Mouse (Mus musculus): ENCODE data around the gene Mbtd1. TPM values are rescaled to one million over a fixed set of nuclear protein-coding genes. Genes with fewer than 3 reads are reported as not detected.

The Mbtd1 gene
- 100 to 1,000 TPM in 24 of 26 experiments, 10 to 100 TPM in 2; 90.2 to 408 (median 148) TPM for total RNA-seq (2018; cell fraction: chromatin; rRNA removed)
- 10 to 100 TPM in 22 of 26 experiments, 1 to 10 TPM in 4; 6.9 to 29.4 (median 15.7) TPM for total RNA-seq (2018; cell fraction: cytosol; rRNA removed)
- total RNA-seq (2018; cell fraction: nucleus; rRNA removed) = 100 to 1,000 TPM in 9 of 26 experiments, 10 to 100 TPM in 17; 38.2 to 227 (median 82.7) TPM
- 7.7 to 19.3 TPM (median 16.1 TPM) in 3 replicates for polyA plus RNA-seq (2018)

DNA sequence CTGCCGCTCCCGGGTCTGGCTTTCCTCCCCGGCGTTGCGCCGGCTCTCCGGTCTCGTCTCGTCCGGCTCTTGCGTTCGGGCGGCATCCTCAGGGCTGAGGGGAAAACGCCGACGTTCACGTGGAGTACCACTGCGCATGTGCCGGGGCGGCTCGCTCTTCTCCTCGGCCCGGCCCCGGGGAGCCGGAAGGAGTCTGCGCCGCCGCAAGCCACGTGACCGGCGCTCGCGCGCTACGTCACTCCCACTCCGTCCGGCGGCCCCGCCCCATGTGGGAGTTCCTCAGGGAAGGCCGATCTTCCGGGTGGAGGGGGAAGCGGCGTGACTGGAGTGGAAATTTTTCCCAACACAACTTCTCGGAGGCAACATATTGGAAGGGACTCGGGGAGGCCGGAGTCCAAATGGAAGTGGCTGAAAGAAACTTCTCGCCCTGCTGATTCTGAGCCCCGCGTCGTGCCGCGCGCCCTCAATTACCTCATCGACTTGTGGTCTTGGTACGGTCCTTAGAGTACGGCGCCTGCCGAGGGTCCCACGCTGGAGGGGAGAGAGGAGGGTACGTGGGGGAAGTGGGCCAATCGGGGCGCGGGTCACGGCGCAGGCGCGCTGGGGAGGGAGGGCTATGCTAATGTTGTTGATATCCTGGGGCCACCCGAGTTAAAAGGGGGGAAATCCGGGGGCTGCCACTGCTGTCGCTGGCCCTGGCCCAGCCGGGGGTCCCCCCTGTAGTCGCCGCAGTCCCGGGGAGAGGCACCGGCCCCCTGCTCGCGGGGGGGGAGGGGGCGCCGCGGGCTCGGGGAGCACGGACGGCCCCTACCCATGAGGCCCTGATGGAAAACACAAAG is at the start of gene Mbtd1, which contains the start of gene Utp18:
TSS of gene Mbtd1 (plus strand) at position 281 of the 839 bp plus-strand sequence.
TSS of gene Utp18 (minus strand) at position 195 of the 839 bp plus-strand sequence.
- WGBS (ENCODE audit: missing documents) = 1% methylated on average over 68 of the region's 83 CpGs

DNA sequence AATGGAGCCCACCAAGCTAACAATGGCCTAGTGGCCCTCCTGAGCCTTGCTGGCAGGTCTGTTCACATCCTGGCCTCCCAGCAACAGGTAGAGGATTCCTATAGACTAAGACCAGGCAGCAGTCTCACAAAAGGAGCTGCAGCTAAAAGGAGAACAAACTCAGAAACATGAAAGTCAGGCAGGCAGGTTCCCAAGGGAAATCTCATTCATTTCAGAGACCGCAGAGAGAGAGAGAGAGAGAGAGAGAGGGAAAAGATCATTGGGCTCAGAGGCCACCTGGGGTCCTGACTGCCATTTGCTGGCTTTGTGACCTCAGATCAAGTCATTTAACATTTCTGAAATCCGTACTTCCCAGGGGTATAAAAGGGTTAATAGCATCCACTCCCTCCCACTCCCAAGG is 38.3 kb upstream of the Mbtd1 start:
- H3K79me2 ChIP-seq (ENCODE audit: inconsistent target) = no peaks in the 10 kb centered on the region
- H3K27ac ChIP-seq = no peak overlapping the region
- H3K4me3 ChIP-seq (ENCODE audit: inconsistent target) = no peak overlapping the region
- 96% methylated on average over 2 of the region's 2 CpGs for WGBS (ENCODE audit: missing documents)
- H3K36me3 ChIP-seq (ENCODE audit: inconsistent target) = no peaks in the 10 kb centered on the region

More for the DNA sequence above, at the start of gene Mbtd1, which contains the start of gene Utp18:
- H3K27ac ChIP-seq = peak within 1 kb of the TSS; percentile 91
- H3K79me2 ChIP-seq (ENCODE audit: inconsistent target) = peaks cover 76% of the 10 kb centered on the region
- H3K4me3 ChIP-seq (ENCODE audit: inconsistent target) = peak within 1 kb of the TSS; percentile 66
- H3K36me3 ChIP-seq (ENCODE audit: inconsistent target) = 0 out of 2 replicates have a peak, but pooled peaks cover 5% of the 10 kb centered on the region

GRCm38 (mm10) chr11:93852546-93852945 is 33.1 kb upstream of the Mbtd1 start:
- H3K27ac ChIP-seq = no peak overlapping the region
- H3K79me2 ChIP-seq (ENCODE audit: inconsistent target) = no peaks in the 10 kb centered on the region
- H3K36me3 ChIP-seq (ENCODE audit: inconsistent target) = no peaks in the 10 kb centered on the region
- whole genome bisulfite sequencing (ENCODE audit: missing documents) = 91% methylated on average over 3 of the region's 3 CpGs
- no peak overlapping the region for H3K4me3 ChIP-seq (ENCODE audit: inconsistent target)

DNA sequence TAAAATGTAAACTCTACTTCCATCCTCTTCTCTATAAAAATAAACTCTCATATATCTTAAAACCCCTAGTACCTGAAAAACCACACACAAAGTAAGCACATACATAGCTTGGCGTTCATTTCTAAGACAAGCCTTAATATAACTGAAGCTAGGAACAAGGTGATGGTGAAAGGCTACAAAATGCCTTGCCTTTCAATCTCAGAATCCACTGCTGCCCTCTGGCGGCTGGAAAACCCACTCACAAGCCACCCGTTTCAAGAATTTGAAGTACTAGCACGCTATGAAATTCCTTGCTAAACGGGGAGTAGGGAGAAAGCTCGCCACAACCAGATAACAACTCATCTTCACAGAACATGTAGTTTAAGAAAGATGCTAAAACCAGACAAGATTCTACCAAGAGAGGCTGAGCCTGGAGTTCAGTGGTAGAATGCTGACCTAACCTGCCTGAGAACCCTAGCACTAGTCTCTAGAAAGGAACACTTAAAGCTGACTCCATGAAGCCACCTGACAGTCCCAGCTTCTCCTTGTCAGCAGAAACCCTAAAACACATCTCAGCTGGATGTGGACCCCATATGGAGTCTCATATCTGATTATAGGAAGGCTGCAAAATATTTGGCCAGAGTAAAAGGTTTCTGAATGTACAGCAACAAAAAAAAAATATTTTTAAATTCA is 29.2 kb upstream of the Mbtd1 start:
- Histone ChIP-seq H3K27ac (no peak overlapping the region), H3K36me3 (ENCODE audit: inconsistent target) (no peaks in the 10 kb centered on the region), H3K4me3 (ENCODE audit: inconsistent target) (no peak overlapping the region), H3K79me2 (ENCODE audit: inconsistent target) (no peaks in the 10 kb centered on the region)
- WGBS (ENCODE audit: missing documents) = 6% methylated on average over 6 of the region's 6 CpGs

DNA sequence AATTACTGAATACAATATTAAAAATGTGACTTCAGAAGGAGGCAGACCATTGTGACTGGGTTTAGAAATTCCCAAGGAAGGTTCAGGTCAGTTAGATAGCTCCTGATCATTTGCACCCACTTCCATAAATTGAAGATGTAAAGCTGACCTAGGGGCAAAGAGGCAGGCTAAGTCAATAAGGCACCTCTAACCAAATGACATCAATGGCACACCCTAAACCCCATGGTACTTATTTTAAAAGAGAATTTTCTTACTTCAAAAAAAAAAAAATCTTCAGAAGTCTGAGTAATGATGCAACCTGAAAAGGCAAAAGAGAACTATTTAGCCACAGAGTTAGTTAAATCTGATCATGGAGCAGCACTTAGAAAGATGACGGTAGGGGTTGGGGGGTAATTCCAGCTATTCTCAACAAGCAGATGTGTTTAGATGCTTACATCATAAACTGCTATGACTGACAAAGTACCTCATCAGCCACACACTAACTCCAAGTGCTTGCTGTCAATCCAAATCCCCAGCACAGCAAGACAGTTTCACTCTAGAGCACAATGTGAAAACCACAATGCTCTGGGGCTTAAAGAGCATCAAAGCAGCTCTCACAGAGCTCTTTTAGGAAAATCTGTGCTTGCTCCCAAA is 25.0 kb upstream of the Mbtd1 start:
- no peaks in the 10 kb centered on the region for H3K79me2 ChIP-seq (ENCODE audit: inconsistent target)
- no peak overlapping the region for H3K4me3 ChIP-seq (ENCODE audit: inconsistent target)
- H3K27ac ChIP-seq = peak overlapping the region; percentile 66
- 94% methylated on average over 1 of the region's 1 CpGs for WGBS (ENCODE audit: missing documents)
- peaks cover 3% of the 10 kb centered on the region for H3K36me3 ChIP-seq (ENCODE audit: inconsistent target)

DNA sequence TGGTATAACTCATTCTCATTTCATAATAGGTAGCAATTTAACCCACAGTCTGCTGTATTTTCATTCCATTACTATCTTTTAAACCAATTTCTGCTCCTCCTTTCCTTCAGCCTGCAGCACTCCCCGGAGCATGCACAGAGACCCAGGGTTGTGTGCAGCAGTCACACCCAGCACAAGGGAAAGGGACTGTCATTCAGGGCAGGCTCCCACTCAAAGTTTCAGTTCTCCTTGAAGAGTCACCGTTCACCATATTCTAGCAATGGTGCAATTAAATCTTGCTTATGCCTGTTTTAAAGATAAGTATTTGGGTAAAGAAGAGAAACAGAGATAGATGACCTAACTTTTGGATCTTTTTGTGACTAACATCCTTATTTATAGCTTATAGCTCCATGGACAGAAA is 24.5 kb upstream of the Mbtd1 start:
- 22% methylated on average over 2 of the region's 2 CpGs for WGBS (ENCODE audit: missing documents)
- no peak overlapping the region for H3K4me3 ChIP-seq (ENCODE audit: inconsistent target)
- H3K27ac ChIP-seq = peak overlapping the region; percentile 66
- peaks cover 8% of the 10 kb centered on the region for H3K36me3 ChIP-seq (ENCODE audit: inconsistent target)
- no peaks in the 10 kb centered on the region for H3K79me2 ChIP-seq (ENCODE audit: inconsistent target)

DNA sequence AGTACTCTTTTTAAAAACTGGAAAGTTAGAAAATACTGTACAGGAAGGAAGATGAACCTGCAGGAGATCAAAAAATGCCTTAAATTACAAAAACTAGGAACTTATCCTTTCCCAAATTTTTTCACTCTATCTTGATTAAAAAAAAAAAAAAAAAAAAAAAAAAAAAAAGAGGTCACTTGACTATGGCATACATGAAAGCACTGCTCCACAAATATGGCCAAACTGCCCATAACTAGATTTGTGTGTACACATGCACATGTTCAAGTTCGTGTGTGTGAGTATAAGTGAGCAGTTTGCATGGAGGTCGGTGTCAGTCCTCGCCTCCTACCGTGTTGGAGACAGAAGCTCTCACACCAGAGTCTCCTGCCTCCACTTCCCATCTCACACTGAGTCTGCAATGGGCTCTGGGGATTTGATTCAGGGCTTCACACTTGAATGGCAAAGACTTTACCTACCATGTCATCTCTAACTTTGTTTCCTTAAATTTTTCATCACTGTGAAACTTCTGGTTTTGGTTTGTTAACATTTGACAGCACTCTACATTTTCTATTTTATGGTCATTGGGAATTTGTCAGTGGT is 23.5 kb upstream of the Mbtd1 start:
- Histone ChIP-seq H3K4me3 (ENCODE audit: inconsistent target) (no peak overlapping the region), H3K27ac (peak overlapping the region; percentile 66), H3K36me3 (ENCODE audit: inconsistent target) (peaks cover 18% of the 10 kb centered on the region), H3K79me2 (ENCODE audit: inconsistent target) (no peaks in the 10 kb centered on the region)
- WGBS (ENCODE audit: missing documents) = 89% methylated on average over 4 of the region's 4 CpGs

GRCm38 (mm10) chr11:93862638-93863037 is 23.0 kb upstream of the Mbtd1 start:
- Histone ChIP-seq H3K79me2 (ENCODE audit: inconsistent target) (no peaks in the 10 kb centered on the region), H3K36me3 (ENCODE audit: inconsistent target) (peaks cover 21% of the 10 kb centered on the region), H3K4me3 (ENCODE audit: inconsistent target) (no peak overlapping the region), H3K27ac (peak overlapping the region; percentile 66)
- WGBS (ENCODE audit: missing documents) = 65% methylated on average over 1 of the region's 1 CpGs

DNA sequence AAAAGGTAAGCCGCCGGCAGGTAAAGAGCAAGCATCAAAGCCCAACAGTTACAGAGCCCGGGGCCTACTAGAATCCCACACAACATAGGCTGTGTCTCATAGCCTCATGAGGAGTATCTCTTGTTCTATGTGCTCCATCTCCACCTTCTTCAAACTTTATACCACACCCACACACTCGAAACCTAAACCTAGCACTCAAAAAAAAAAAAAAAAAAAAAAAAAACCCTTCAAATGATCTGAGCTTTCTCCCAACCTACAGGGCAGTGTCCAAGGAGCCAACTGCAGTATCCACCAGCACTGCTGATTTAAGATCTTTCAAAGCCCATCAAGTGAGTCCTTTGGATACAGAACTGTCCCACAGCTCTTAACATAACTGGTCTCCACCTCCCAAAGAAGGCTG is 1.6 kb upstream of the Mbtd1 start:
- 100% methylated on average over 4 of the region's 4 CpGs for WGBS (ENCODE audit: missing documents)
- Histone ChIP-seq H3K79me2 (ENCODE audit: inconsistent target) (peaks cover 59% of the 10 kb centered on the region), H3K4me3 (ENCODE audit: inconsistent target) (peak overlapping the region; percentile 57; the same call in 1 of the 2 replicates), H3K27ac (no peak overlapping the region), H3K36me3 (ENCODE audit: inconsistent target) (0 out of 2 replicates have a peak, but pooled peaks cover 5% of the 10 kb centered on the region)

- Histone ChIP-seq H3K79me2 (ENCODE audit: inconsistent target) (peaks cover 69% of the 10 kb centered on the region), H3K27ac (0 out of 2 replicates have a peak overlapping the region, but pooled peaks have one; percentile 4), H3K36me3 (ENCODE audit: inconsistent target) (0 out of 2 replicates have a peak, but pooled peaks cover 5% of the 10 kb centered on the region), H3K4me3 (ENCODE audit: inconsistent target) (peak overlapping the region; percentile 57)
- WGBS (ENCODE audit: missing documents) = 1% methylated on average over 49 of the region's 81 CpGs
Observed at GRCm38 (mm10) chr11:93884901-93885571, 616 bp upstream of the Mbtd1 start.

- peaks cover 6% of the 10 kb centered on the region; the same call in 1 of the 2 replicates for H3K36me3 ChIP-seq (ENCODE audit: inconsistent target)
- H3K27ac ChIP-seq = peak overlapping the region; percentile 44
- peaks cover 84% of the 10 kb centered on the region for H3K79me2 ChIP-seq (ENCODE audit: inconsistent target)
- 2% methylated on average over 29 of the region's 34 CpGs for WGBS (ENCODE audit: missing documents)
- H3K4me3 ChIP-seq (ENCODE audit: inconsistent target) = peak overlapping the region; percentile 66
Observed at GRCm38 (mm10) chr11:93886411-93887079, 893 bp downstream of the Mbtd1 start.

DNA sequence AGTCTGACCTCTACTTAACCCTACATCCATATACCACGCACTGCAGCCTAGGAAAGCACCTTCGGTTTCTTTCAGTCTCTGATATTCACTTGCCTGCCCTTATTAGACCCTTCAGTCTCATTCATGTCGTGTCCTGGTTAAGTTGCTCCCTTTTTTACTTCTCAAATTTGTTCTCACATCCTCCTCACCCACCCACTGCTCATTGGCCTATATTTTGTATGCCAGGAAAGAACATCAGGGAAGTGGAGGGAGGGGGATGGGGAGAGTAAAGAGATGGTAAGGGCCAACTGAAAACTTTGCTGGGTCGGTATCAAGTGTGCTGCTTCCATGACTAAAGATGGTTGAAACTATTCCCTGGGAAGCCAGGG is 1.4 kb downstream of the Mbtd1 start:
- WGBS (ENCODE audit: missing documents) = 3% methylated on average over 3 of the region's 4 CpGs
- peaks cover 7% of the 10 kb centered on the region; the same call in 1 of the 2 replicates for H3K36me3 ChIP-seq (ENCODE audit: inconsistent target)
- H3K4me3 ChIP-seq (ENCODE audit: inconsistent target) = peak overlapping the region; percentile 66
- peak overlapping the region; percentile 44 for H3K27ac ChIP-seq
- peaks cover 85% of the 10 kb centered on the region for H3K79me2 ChIP-seq (ENCODE audit: inconsistent target)

DNA sequence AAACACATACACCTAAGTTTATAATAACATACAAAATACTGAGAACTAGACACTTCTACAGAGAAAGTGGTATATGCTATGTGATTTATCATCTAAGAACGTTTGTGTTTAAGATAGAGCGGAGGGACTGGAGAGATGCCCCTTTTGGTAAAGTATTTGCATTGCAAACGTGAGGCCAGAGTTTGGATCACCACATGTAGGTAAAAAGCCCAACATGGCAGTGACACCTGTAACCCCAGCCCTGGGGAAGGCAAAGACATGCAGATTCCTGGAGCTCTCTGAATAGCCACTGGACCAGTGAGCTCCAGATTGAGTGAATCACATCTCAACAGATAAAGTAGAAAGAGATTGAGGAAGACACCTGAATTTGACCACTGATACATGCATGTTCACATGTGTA is 12.1 kb downstream of the Mbtd1 start:
- no peak overlapping the region for H3K4me3 ChIP-seq (ENCODE audit: inconsistent target)
- no peak overlapping the region for H3K27ac ChIP-seq
- H3K36me3 ChIP-seq (ENCODE audit: inconsistent target) = 0 out of 2 replicates have a peak, but pooled peaks cover 4% of the 10 kb centered on the region
- H3K79me2 ChIP-seq (ENCODE audit: inconsistent target) = peaks cover 48% of the 10 kb centered on the region; the same call in 1 of the 2 replicates
- WGBS (ENCODE audit: missing documents) = 86% methylated on average over 3 of the region's 3 CpGs

Measured in macrophage (primary cell).